In genomic region chr14:79780332-79780731, GRCm38 (mm10) we compare ENCODE assay signal across 18 mouse cellular contexts. TPM values are rescaled to one million over a fixed set of nuclear protein-coding genes. Genes with fewer than 3 reads are reported as not detected.
"Had no signal": no experiment of that assay in that cellular context is flagged by ENCODE, and none has a peak within 500 bp of the region (broad histone marks: within the 10 kb centered on the region; RNA-seq: fewer than 3 reads in every experiment).

No protein-coding gene starts in this region.

- DNase-seq: kidney, adult 11 months; kidney, adult 8-10 months; kidney, postnatal 14 days; kidney, postnatal 4 days; liver, embryonic 13.5 days; lung, adult 2 months; lung, postnatal 14 days; lung, postnatal 4 days; retina, postnatal 1 day; right cerebral cortex, postnatal 25 days; spleen, adult 18-20 months; thymus, postnatal 25 days had no signal

- ATAC-seq: midbrain, embryonic 15.5 days had no signal

- H3K9me3 ChIP-seq: liver, embryonic 13.5 days; midbrain, embryonic 15.5 days; neural tube, embryonic 12.5 days; stomach, embryonic 15.5 days had no signal

- H3K9ac ChIP-seq: liver, embryonic 13.5 days; midbrain, embryonic 15.5 days; neural tube, embryonic 12.5 days; stomach, embryonic 15.5 days had no signal

- H3K27ac ChIP-seq: liver, embryonic 13.5 days; midbrain, embryonic 15.5 days; neural tube, embryonic 12.5 days; stomach, embryonic 15.5 days had no signal

- H3K4me2 ChIP-seq: liver, embryonic 13.5 days; midbrain, embryonic 15.5 days; neural tube, embryonic 12.5 days; stomach, embryonic 15.5 days had no signal

- H3K4me1 ChIP-seq: liver, embryonic 13.5 days; midbrain, embryonic 15.5 days; neural tube, embryonic 12.5 days; stomach, embryonic 15.5 days had no signal

- H3K36me3 ChIP-seq: liver, embryonic 13.5 days; midbrain, embryonic 15.5 days; neural tube, embryonic 12.5 days; stomach, embryonic 15.5 days had no signal

- H3K4me3 ChIP-seq: liver, embryonic 13.5 days; midbrain, embryonic 15.5 days; neural tube, embryonic 12.5 days; stomach, embryonic 15.5 days had no signal

RNA-seq across cellular contexts. Expression of gene Pcdh8, which starts 9.2 kb away (rescaled TPM):
- polyA plus RNA-seq: liver, adult 2 months; liver, embryonic 16.5 days; lung, adult 2 months; lung, embryonic 16.5 days had no signal
